Mouse (Mus musculus) small intestine, adult 2 months (tissue): Measurements from ENCODE around the gene Sptb.

Experiments
- CTCF ChIP-seq: fragments of 200-500 bp; IDR thresholded peaks from 2 replicates; pipeline ENCODE4 v1.5.1; 2012; ENCODE audit warnings: low read depth, mild to moderate bottlenecking, control low read depth, inconsistent platforms, low read length, moderate library complexity, mixed read lengths; ENCODE audit not compliant: insufficient replicate concordance, insufficient read length; ENCODE audit errors: extremely low read depth
- POLR2A ChIP-seq: fragments of 200-500 bp; IDR thresholded peaks from 2 replicates; pipeline ENCODE4 v1.6.1; 2012; ENCODE audit warnings: low read depth, mild to moderate bottlenecking, control low read depth, inconsistent platforms, low read length, moderate library complexity

- TF ChIP-seq CTCF, result no peak
- TF ChIP-seq POLR2A, result no peak
Measured at GRCm38 (mm10) chr12:76670533-76671086, 39.7 kb downstream of the Sptb start.
